Mouse (Mus musculus) cerebellum, adult 2 months (tissue): ENCODE results near the gene Pdha1. TPM values are rescaled to one million over a fixed set of nuclear protein-coding genes. Genes with fewer than 3 reads are reported as not detected.

Experiments used
- DNase-seq, 2 experiments: peaks; one replicate each; pipeline ENCODE4 v3.0.0; 2021
- H3K27ac ChIP-seq: fragments of 200-500 bp; 2 replicates; pipeline ENCODE4 v1.5.1; 2012; ENCODE audit warnings: low read length, control low read depth, inconsistent platforms; ENCODE audit not compliant: insufficient read depth
- H3K27me3 ChIP-seq: fragments of 200-500 bp; 2 replicates; pipeline ENCODE4 v1.6.1; 2012; ENCODE audit warnings: inconsistent platforms, mild to moderate bottlenecking, low read length, moderate library complexity; ENCODE audit not compliant: control insufficient read depth, insufficient read depth
- H3K4me1 ChIP-seq: fragments of 200-500 bp; 2 replicates; pipeline ENCODE4 v1.6.1; 2011; ENCODE audit warnings: low read length; ENCODE audit not compliant: control insufficient read depth, insufficient read depth
- H3K4me3 ChIP-seq: fragments of 200-500 bp; replicated peaks from 2 replicates; pipeline ENCODE3; 2011; ENCODE audit warnings: mild to moderate bottlenecking, low read depth, low read length, control low read depth; ENCODE audit not compliant: insufficient read depth
- CTCF ChIP-seq: fragments of 200-500 bp; IDR thresholded peaks from 2 replicates; pipeline ENCODE4 v1.5.1; 2011; ENCODE audit warnings: low read depth, mild to moderate bottlenecking, control low read depth, low read length, moderate library complexity, borderline replicate concordance; ENCODE audit not compliant: insufficient read depth
- POLR2A ChIP-seq: fragments of 200-500 bp; IDR thresholded peaks from 2 replicates; pipeline ENCODE4 v1.6.1; 2011; ENCODE audit warnings: low read length, control low read depth, borderline replicate concordance; ENCODE audit not compliant: insufficient read depth
- WGBS: fragments of 180-500 bp; shearing (Covaris S2); methylation state at CpG from one replicate; pipeline ENCODE4 v1.1.7; 2018; 5-methylcytosine and 5-hydroxymethylcytosine counted together
- polyA plus RNA-seq: library from polyadenylated mRNA; depleted of rRNA; stranded (reverse); fragments of >200 nt; gene quantifications from 2 replicates; pipeline ENCODE4 v1.2.3, GENCODE M21; 2012

The Pdha1 gene
- polyA plus RNA-seq, 1 experiment = 153 TPM

DNA sequence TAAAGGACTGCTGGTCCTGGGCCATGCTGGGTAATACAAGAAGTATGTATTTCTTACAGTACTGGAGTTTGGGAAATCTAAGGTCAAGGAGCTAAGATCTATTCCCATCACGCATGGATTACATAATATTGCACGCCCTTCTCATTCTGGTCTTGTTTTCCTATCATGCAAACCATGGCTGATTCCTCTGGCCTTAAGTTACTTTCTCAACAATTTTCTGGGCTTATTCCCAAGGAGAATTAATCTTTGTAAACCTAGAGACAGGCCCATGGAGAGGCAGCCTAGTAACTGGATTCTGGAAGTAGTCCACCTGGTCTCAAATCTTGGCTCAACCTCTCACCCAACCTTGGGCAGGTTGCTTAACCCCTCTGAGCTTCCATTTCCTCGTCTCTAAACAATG lies 9.2 kb upstream of the Pdha1 start:
- no peaks in the 10 kb centered on the region for H3K27me3 ChIP-seq
- no peaks in the 10 kb centered on the region for H3K4me1 ChIP-seq
- no peak for TF ChIP-seq CTCF
- TF ChIP-seq POLR2A = no peak
- no peak overlapping the region for H3K4me3 ChIP-seq
- WGBS = 86% methylated on average over 3 of the region's 3 CpGs
- DNase-seq = no peak
- no peak overlapping the region for H3K27ac ChIP-seq

- no peak for TF ChIP-seq POLR2A
- no peak for TF ChIP-seq CTCF
- WGBS = 93% methylated on average over 4 of the region's 4 CpGs
- no peak for DNase-seq
- H3K27ac ChIP-seq = no peak overlapping the region
- H3K4me3 ChIP-seq = no peak overlapping the region
- no peaks in the 10 kb centered on the region for H3K27me3 ChIP-seq
- H3K4me1 ChIP-seq = no peaks in the 10 kb centered on the region
Observed at GRCm38 (mm10) chrX:160146806-160147205, 8.6 kb upstream of the Pdha1 start.

DNA sequence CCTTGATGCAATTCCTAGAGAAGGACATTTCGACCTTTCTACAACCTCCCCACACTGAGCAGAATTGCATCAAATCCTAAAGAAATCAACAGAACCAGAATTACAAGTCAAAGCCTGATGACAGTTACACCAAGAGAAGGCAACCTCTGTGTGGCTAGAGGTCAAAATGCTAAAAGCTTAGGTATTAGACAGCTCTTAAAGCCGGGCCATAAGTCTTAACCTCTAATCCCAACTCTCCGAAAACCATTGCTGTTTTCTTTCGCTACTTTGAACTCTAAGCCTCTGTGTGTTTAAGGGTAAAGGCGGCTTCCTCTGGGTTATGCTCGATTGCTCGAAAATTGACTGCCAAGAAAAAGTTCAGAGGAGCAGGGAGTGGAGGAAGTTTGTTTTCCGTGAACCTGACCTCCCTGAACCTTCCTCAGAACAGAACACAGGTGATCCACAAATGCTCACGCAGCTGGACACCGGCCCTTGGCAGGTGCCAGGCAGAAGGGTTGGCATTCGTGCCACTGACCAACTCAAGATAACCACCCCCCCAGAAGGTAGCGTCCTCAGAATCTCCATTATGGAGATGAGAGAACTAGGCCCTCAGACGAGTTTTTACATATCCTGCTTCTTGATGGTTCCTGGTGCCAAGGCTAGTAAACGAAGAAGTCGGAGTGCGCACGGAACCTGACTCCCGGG lies 894 bp downstream of the Pdha1 start:
- peak overlapping the region; percentile 95; the same call in 1 of the 2 replicates for H3K27ac ChIP-seq
- TF ChIP-seq CTCF (no peak), POLR2A (no peak)
- peak overlapping the region; percentile 86 for H3K4me3 ChIP-seq
- H3K4me1 ChIP-seq = no peaks in the 10 kb centered on the region; the same call in 1 of the 2 replicates
- 11% methylated on average over 18 of the region's 18 CpGs for WGBS
- DNase-seq = peak in 1 of 2 experiments; percentile 45
- no peaks in the 10 kb centered on the region for H3K27me3 ChIP-seq

DNA sequence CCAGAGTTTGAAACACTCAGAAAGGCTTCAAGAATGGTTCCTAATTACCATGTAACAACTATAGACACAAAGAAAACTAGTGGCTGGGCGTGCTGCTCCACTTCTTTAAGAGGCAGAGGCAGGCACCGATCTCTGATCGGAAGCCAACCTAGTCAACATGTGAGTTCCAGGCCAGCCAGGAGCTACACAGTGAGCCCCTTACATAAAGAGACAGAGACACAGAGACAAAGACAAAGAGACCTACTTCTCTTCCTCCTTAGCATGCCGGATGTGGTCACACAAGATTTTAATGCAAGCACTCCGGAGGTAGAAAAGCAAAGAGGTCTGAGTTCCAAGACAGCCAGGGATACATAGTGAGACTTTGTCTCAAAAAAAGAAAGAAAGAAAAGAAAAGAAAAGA lies 2.1 kb downstream of the Pdha1 start:
- no peak overlapping the region for H3K4me3 ChIP-seq
- no peak for TF ChIP-seq CTCF
- no peak for TF ChIP-seq POLR2A
- H3K27ac ChIP-seq = no peak overlapping the region
- H3K27me3 ChIP-seq = no peaks in the 10 kb centered on the region
- no peak for DNase-seq
- H3K4me1 ChIP-seq = no peaks in the 10 kb centered on the region; the same call in 1 of the 2 replicates
- WGBS = 46% methylated on average over 5 of the region's 5 CpGs

DNA sequence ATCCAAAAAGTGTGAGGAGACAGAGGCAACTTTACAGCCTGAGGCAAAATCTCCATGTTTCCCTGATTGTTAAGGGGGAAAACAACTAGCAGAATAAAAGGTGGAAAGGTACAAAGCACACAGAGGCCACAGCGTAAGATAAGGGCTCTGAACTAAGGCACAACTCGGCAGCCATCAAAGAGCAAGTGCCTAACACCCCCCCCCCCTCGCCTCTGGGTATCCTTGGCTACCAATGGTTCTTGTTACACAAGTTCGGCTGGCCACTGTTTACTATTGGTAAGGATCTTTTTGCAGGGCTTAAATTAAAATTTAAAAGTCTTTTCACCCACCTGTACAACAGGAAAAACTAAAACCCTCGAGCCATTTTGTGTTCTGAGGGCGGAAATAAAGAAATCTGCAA lies 2.5 kb downstream of the Pdha1 start:
- no peak for DNase-seq
- 69% methylated on average over 6 of the region's 6 CpGs for WGBS
- H3K27ac ChIP-seq = no peak overlapping the region
- H3K4me1 ChIP-seq = no peaks in the 10 kb centered on the region; the same call in 1 of the 2 replicates
- no peak overlapping the region for H3K4me3 ChIP-seq
- TF ChIP-seq POLR2A (no peak), CTCF (no peak)
- H3K27me3 ChIP-seq = no peaks in the 10 kb centered on the region

DNA sequence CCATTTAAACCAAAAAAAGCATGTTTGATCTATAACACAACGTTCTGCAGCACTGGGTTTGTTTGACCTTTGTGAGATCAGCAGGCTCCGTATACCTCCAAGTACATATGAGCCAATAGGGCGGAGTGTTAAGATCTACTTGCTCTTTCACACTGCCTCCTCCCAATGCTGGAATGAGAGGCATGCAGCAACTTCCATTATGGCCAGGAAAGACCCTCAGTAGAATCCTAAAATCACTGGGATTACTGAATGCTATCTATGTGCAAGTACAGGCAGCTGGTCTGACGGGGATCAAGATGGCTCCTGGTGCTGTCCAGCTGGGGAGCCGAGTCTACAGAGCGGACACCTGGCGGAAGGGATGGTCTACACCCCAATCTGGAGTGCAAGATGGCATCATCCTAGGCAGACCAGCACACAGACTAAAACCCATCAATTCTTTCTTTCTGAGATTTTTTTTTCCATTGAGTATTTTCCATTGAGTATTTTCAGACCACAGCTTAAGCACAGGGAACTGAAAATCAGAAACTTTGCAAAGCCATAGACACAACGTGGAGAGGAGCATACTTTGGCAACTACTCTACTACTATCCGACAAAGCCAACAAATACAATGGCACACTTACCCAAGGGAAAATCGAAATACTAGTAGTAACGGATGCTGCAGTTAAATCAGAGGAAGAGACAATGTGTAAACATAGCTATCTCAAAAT lies 3.9 kb downstream of the Pdha1 start:
- 70% methylated on average over 11 of the region's 11 CpGs for WGBS
- Histone ChIP-seq H3K4me3 (no peak overlapping the region), H3K4me1 (no peaks in the 10 kb centered on the region; the same call in 1 of the 2 replicates), H3K27ac (no peak overlapping the region), H3K27me3 (no peaks in the 10 kb centered on the region)
- DNase-seq = no peak
- TF ChIP-seq POLR2A = no peak
- TF ChIP-seq CTCF = no peak

GRCm38 (mm10) chrX:160116658-160117057 lies 21.6 kb downstream of the Pdha1 start:
- peak; percentile 19 to 36 for DNase-seq
- peak; percentile 74 for TF ChIP-seq CTCF
- TF ChIP-seq POLR2A = no peak
- no peak overlapping the region for H3K4me3 ChIP-seq
- H3K27me3 ChIP-seq = no peaks in the 10 kb centered on the region
- H3K4me1 ChIP-seq = no peaks in the 10 kb centered on the region
- 72% methylated on average over 3 of the region's 3 CpGs for WGBS
- H3K27ac ChIP-seq = no peak overlapping the region

- H3K4me3 ChIP-seq = no peak overlapping the region
- H3K4me1 ChIP-seq = no peaks in the 10 kb centered on the region
- TF ChIP-seq POLR2A (no peak), CTCF (no peak)
- no peak for DNase-seq
- no peaks in the 10 kb centered on the region for H3K27me3 ChIP-seq
- H3K27ac ChIP-seq = no peak overlapping the region
Observed at GRCm38 (mm10) chrX:160116074-160116473, 22.1 kb downstream of the Pdha1 start.
